Mouse (Mus musculus) kidney, postnatal 0 days (tissue): ENCODE results near the gene Egfr. TPM values are rescaled to one million over a fixed set of nuclear protein-coding genes. Genes with fewer than 3 reads are reported as not detected.
A peak's percentile ranks its signal among the peaks of the same experiment; 100 is the strongest.

Experiments used
- ATAC-seq: fragments of 200-750 bp; cut with Nextera tagmentation; replicated peaks from 2 replicates; pipeline ENCODE4 v1.8.0; 2017; ENCODE audit warnings: low read depth, moderate number of reproducible peaks, moderate TSS enrichment, moderate library complexity; ENCODE audit not compliant: low FRiP score
- DNase-seq: peaks from one replicate; pipeline ENCODE4 v3.0.0-alpha.2; 2016; ENCODE audit warnings: low spot score
- H3K27ac ChIP-seq: fragments of 300-500 bp; sonication (generic); 2 replicates; pipeline ENCODE4 v1.5.1; 2014; ENCODE audit warnings: mild to moderate bottlenecking
- H3K27me3 ChIP-seq: fragments of 300-500 bp; sonication (generic); 2 replicates; pipeline ENCODE4 v1.6.1; 2014; ENCODE audit warnings: low read length, mixed read lengths; ENCODE audit not compliant: insufficient read depth
- H3K36me3 ChIP-seq: fragments of 300-500 bp; sonication (generic); 2 replicates; pipeline ENCODE4 v1.6.1; 2014; ENCODE audit warnings: low read length, mixed read lengths; ENCODE audit not compliant: insufficient read depth
- H3K4me1 ChIP-seq: fragments of 300-500 bp; sonication (generic); replicated peaks from 2 replicates; pipeline ENCODE4 v1.6.1; 2014; ENCODE audit warnings: antibody characterized with exemption, low read length, mixed read lengths; ENCODE audit not compliant: insufficient read depth
- H3K4me2 ChIP-seq: fragments of 300-500 bp; sonication (generic); 2 replicates; pipeline ENCODE4 v1.6.1; 2014; ENCODE audit warnings: mild to moderate bottlenecking, low read length, moderate library complexity, mixed read lengths
- H3K4me3 ChIP-seq: fragments of 300-500 bp; sonication (generic); replicated peaks from 2 replicates; pipeline ENCODE4 v1.5.1; 2014; ENCODE audit warnings: low read depth, low read length
- H3K9ac ChIP-seq: fragments of 300-500 bp; sonication (generic); 2 replicates; pipeline ENCODE4 v1.6.1; 2014; ENCODE audit warnings: low read depth, low read length
- H3K9me3 ChIP-seq: fragments of 300-500 bp; sonication (generic); replicated peaks from 2 replicates; pipeline ENCODE4 v1.6.1; 2016; ENCODE audit warnings: low read length, inconsistent platforms, mixed read lengths
- CTCF ChIP-seq: IDR thresholded peaks from 2 replicates; pipeline ENCODE4 v1.5.1; 2016; ENCODE audit warnings: antibody characterized with exemption, low read depth, mild to moderate bottlenecking, moderate library complexity
- WGBS: fragments of 180-500 bp; shearing (Covaris S2); extraction: QIAGEN DNeasy Blood & Tissue Kit; methylation state at CpG from one replicate; pipeline ENCODE4 v1.1.7; 2014; 5-methylcytosine and 5-hydroxymethylcytosine counted together
- polyA plus RNA-seq: library from polyadenylated mRNA; unstranded; fragments of >200 nt; fragmentation: Nextera tagmentation; extraction: Ambion mirVana; gene quantifications from 2 replicates; pipeline ENCODE4 v1.2.1, GENCODE M21; 2015

Egfr gene
- polyA plus RNA-seq, 1 experiment from 2014 or later: 4.6 TPM

DNA sequence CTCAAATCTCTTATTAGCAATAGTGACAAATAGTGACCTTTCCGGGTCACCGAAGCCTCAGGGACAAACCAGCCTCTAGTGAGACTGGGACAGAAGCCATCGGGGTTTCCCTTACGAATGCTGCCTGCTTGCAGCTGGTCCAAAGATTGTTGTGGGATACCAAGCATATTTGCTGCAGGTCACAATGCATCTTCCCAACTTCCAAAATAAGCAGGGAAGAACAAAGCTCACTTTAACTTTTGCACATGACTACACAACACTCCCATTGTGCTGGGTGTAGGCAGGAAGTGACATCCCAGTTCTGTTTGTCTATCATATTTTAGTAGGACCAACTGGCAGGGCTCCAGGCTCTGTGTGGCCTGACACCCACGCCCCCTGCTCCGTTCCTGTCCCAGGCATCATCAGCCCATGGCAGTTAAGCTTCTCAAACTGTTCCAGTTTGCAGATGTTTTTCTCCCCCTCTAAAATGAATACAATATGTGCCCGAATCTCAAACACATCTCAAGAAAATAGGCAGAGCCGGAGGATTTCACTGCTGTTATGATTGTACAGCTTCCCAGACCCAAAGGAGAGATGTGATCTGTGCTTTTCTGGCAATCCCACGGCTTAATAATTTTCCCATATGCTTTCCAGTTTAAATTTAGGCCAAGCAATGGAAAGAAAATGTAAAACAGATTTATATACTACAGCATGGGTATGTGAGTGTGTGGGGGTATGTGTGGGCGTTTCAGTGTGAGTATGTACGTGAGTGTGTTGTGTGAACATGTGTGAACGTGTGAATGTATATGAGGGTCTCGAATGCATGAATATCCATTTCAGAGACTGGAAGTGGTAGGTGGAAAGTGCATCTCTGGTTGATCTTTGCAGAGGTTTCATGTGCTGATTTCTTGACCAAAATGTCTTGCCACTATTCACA, 143.7 kb downstream of the Egfr start:
- Histone ChIP-seq H3K4me1 (no peaks in the 10 kb centered on the region), H3K27ac (peak overlapping the region; percentile 13; the same call in 1 of the 2 replicates), H3K4me3 (no peak overlapping the region), H3K9ac (no peak overlapping the region), H3K27me3 (no peaks in the 10 kb centered on the region), H3K36me3 (no peaks in the 10 kb centered on the region), H3K4me2 (no peak overlapping the region), H3K9me3 (no peaks in the 10 kb centered on the region)
- ATAC-seq (no peak), DNase-seq (peak; percentile 45)
- no peak for TF ChIP-seq CTCF
- 64% methylated on average over 13 of the region's 13 CpGs for WGBS

DNA sequence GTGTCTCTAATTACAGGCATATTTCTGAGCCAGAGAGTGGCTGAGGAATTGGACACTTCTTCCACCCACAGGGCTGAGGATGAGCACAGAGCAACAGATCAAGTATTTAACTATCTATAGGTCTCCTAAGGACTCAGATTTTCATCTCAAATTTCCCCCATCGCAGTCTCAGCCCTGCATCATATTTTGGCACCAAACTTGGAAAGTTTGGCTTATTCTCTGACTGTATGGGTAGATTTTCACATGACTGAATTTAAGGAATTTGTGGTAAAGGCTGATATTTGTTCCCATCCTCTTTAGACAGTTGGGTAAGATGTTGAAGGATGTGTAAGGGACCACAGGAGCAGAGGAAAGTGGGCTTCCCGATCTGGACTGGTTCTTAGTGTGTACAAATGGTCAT, 145.7 kb downstream of the Egfr start:
- Histone ChIP-seq H3K4me1 (no peaks in the 10 kb centered on the region), H3K9ac (no peak overlapping the region), H3K4me2 (no peak overlapping the region), H3K36me3 (no peaks in the 10 kb centered on the region), H3K9me3 (no peaks in the 10 kb centered on the region), H3K27ac (no peak overlapping the region), H3K4me3 (no peak overlapping the region), H3K27me3 (no peaks in the 10 kb centered on the region)
- 78% methylated on average over 2 of the region's 2 CpGs for WGBS
- ATAC-seq (no peak), DNase-seq (no peak)
- no peak for TF ChIP-seq CTCF

DNA sequence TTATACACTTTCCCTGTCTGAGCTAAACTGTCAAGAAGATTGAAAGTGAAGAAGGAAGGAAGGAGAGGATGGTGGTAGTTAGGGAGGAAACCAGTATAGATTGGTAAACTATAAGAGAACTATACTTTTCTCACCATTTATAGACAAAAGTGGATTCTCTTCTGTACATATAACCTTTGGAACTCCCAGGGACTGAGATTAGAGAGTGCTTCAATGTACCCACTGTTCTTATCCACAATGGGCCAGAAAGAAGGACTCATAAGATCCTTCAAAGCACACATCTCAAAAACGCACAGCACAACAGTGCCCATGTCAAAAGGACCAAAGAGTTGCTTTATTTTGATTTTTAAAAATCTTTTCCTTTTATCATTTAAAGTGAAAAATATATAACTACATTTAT, 148.2 kb downstream of the Egfr start:
- Histone ChIP-seq H3K27ac (no peak overlapping the region), H3K4me2 (no peak overlapping the region)

DNA sequence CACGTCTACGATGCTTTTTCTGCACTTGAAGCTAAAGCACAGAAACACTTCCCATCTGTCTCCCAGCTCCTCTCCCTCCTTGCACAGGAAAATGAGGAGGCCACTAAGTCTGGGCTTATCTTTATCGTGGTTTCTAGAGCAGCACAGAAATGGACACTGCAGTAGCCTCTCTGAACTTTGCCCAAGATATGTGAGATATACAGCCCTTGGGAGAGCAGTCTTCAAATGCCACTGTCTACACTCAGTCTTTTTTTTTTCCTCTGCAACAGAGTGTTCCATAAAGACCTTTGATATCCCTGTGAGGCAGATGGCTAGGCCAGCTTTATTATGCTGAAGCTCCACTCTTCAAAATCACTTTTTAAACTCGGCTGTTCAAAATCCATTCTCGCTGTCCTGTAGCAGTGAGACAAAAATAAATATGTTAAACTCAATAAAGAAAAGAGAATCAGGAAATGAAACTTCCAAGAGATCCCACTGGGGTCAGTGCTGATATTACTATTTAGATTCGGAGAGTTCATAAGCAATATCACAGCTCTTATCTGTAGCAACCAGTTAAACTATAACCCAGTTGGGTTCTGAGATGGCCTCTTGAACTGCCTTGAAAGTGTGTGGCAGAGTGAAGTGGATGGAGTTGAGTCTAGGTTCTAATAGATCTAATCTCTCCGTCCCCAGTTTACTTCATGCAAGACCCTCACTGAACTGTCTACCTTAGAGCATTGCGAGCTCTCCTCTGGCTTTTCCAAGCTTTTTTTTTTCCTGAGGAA, 148.8 kb downstream of the Egfr start:
- Histone ChIP-seq H3K36me3 (no peaks in the 10 kb centered on the region), H3K9me3 (no peaks in the 10 kb centered on the region), H3K4me2 (no peak overlapping the region), H3K27ac (no peak overlapping the region), H3K4me3 (no peak overlapping the region), H3K4me1 (no peaks in the 10 kb centered on the region), H3K9ac (no peak overlapping the region), H3K27me3 (no peaks in the 10 kb centered on the region)
- ATAC-seq: no peak
- no peak for DNase-seq
- WGBS: 75% methylated on average over 8 of the region's 8 CpGs
- TF ChIP-seq CTCF: no peak

More for the DNA sequence above, 148.2 kb downstream of the Egfr start:
- no peaks in the 10 kb centered on the region for H3K4me1 ChIP-seq
- 85% methylated on average over 1 of the region's 1 CpGs for WGBS
- ATAC-seq (no peak), DNase-seq (no peak)
- no peaks in the 10 kb centered on the region for H3K9me3 ChIP-seq
- TF ChIP-seq CTCF: no peak
- no peak overlapping the region for H3K4me3 ChIP-seq
- H3K9ac ChIP-seq: no peak overlapping the region
- H3K36me3 ChIP-seq: no peaks in the 10 kb centered on the region
- H3K27me3 ChIP-seq: no peaks in the 10 kb centered on the region

DNA sequence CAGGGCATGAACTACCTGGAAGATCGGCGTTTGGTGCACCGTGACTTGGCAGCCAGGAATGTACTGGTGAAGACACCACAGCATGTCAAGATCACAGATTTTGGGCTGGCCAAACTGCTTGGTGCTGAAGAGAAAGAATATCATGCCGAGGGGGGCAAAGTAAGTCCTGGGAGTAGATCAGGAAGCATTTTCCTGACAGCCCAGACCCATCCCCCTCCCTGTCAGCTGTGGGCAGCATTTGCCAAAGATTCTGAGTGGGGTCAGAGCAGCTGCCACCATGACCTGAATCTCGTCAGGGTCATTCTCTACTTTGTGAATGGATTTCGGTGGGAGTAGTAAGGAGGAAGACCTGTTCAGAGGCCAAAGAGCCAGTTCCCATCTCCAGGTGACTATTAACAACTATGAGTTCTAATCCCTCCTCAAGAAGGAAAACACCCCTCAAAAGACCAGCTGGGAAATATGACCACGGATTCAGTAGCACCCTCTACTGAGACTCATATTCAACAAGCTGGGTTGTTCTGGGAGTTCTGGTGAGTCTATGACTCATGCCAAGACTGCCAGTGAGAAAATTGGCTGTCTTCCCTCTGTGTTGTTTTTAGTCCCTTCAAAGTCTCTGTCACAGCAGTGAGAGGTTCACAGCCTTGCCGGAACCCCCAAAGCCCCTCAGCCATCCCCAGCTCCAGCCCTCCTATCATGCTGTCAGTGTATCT, 152.5 kb downstream of the Egfr start:
- H3K27ac ChIP-seq: no peak overlapping the region
- no peak overlapping the region for H3K4me2 ChIP-seq
- no peaks in the 10 kb centered on the region for H3K9me3 ChIP-seq
- no peaks in the 10 kb centered on the region for H3K36me3 ChIP-seq
- 0 out of 2 replicates have a peak, but pooled peaks cover 3% of the 10 kb centered on the region for H3K4me1 ChIP-seq
- DNase-seq (no peak), ATAC-seq (no peak)
- 76% methylated on average over 8 of the region's 8 CpGs for WGBS
- no peak for TF ChIP-seq CTCF
- H3K9ac ChIP-seq: no peak overlapping the region
- no peaks in the 10 kb centered on the region for H3K27me3 ChIP-seq
- H3K4me3 ChIP-seq: no peak overlapping the region

DNA sequence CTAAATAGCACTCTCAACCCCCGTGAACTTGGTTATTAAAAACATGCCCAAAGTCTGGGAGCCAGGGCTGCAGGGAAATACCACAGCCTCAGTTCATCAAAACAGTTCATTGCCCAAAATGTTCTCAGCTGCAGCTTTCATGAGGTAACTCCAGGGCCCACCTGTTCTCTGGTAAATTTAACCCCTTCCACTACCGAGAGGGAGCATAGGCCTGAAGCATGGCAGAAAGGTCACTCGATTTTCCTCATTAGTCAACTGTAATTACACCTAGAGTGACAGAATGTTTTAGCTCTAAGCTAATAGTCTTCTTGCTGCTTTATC, 153.0 kb downstream of the Egfr start:
- Histone ChIP-seq H3K9me3 (no peaks in the 10 kb centered on the region), H3K9ac (no peak overlapping the region), H3K36me3 (no peaks in the 10 kb centered on the region), H3K4me3 (no peak overlapping the region), H3K4me2 (no peak overlapping the region), H3K27ac (no peak overlapping the region), H3K27me3 (no peaks in the 10 kb centered on the region), H3K4me1 (0 out of 2 replicates have a peak, but pooled peaks cover 3% of the 10 kb centered on the region)
- 62% methylated on average over 3 of the region's 3 CpGs for WGBS
- DNase-seq (no peak), ATAC-seq (no peak)
- no peak for TF ChIP-seq CTCF
